Mouse (Mus musculus) WW6 (cell line): Measurements from ENCODE around the gene Rps4x.
A peak's percentile ranks its signal among the peaks of the same experiment; 100 is the strongest.

ENCODE experiments used
- DNase-seq: peaks from one replicate; pipeline ENCODE4 v3.0.0-alpha.2; 2013; ENCODE audit warnings: low read depth, low spot score

The Rps4x gene

GRCm38 (mm10) chrX:102188712-102189497, at the start of gene Rps4x:
Gene Rps4x (minus strand): TSS chrX:102189394.
- no peak for DNase-seq

- peak; percentile 29 for DNase-seq
Observed at GRCm38 (mm10) chrX:102219126-102219525, 29.9 kb upstream of the Rps4x start.

GRCm38 (mm10) chrX:102215356-102215755, 26.2 kb upstream of the Rps4x start:
- DNase-seq = peak; percentile 46

- DNase-seq = no peak
Observed at GRCm38 (mm10) chrX:102190840-102191239, 1.6 kb upstream of the Rps4x start.

GRCm38 (mm10) chrX:102189581-102189980, 387 bp upstream of the Rps4x start:
- no peak for DNase-seq

GRCm38 (mm10) chrX:102187023-102187699, 2.0 kb downstream of the Rps4x start:
- DNase-seq = no peak

- no peak for DNase-seq
Observed at GRCm38 (mm10) chrX:102182575-102182974, 6.6 kb downstream of the Rps4x start.

- DNase-seq = no peak
Observed at GRCm38 (mm10) chrX:102175538-102176287, 13.5 kb downstream of the Rps4x start.

GRCm38 (mm10) chrX:102170900-102171299, 18.3 kb downstream of the Rps4x start:
- DNase-seq = no peak

- no peak for DNase-seq
Observed at GRCm38 (mm10) chrX:102170135-102170534, 19.1 kb downstream of the Rps4x start.

GRCm38 (mm10) chrX:102169724-102170123, 19.5 kb downstream of the Rps4x start:
- DNase-seq = no peak

GRCm38 (mm10) chrX:102166986-102167385, 22.2 kb downstream of the Rps4x start:
- no peak for DNase-seq

GRCm38 (mm10) chrX:102166521-102166920, 22.7 kb downstream of the Rps4x start:
- no peak for DNase-seq

GRCm38 (mm10) chrX:102163529-102163928, 25.7 kb downstream of the Rps4x start:
- no peak for DNase-seq

- no peak for DNase-seq
Observed at GRCm38 (mm10) chrX:102163096-102163495, 26.1 kb downstream of the Rps4x start.

GRCm38 (mm10) chrX:102160528-102160927, 28.7 kb downstream of the Rps4x start:
- DNase-seq = no peak

- DNase-seq = no peak
Observed at GRCm38 (mm10) chrX:102159778-102160177, 29.4 kb downstream of the Rps4x start.

GRCm38 (mm10) chrX:102157423-102157791, 31.8 kb downstream of the Rps4x start:
- DNase-seq = no peak

GRCm38 (mm10) chrX:102156618-102157422, 32.4 kb downstream of the Rps4x start, which contains the start of gene Ercc6l:
Gene Ercc6l (minus strand): TSS chrX:102157091.
- peak; percentile 82 for DNase-seq

GRCm38 (mm10) chrX:102141157-102141556, 48.0 kb downstream of the Rps4x start:
- no peak for DNase-seq
